Mouse (Mus musculus) midbrain, embryonic 11.5 days (tissue): ENCODE measurements around the gene Rplp2. TPM values are rescaled to one million over a fixed set of nuclear protein-coding genes. Genes with fewer than 3 reads are reported as not detected.
A peak's percentile ranks its signal among the peaks of the same experiment; 100 is the strongest.

Experiments used
- ATAC-seq: fragments of 200-750 bp; cut with Nextera tagmentation; 2 replicates; pipeline ENCODE4 v1.8.0; 2017; ENCODE audit warnings: moderate TSS enrichment, moderate library complexity; ENCODE audit not compliant: low FRiP score
- DNase-seq: peaks from one replicate; pipeline ENCODE4 v3.0.0; 2015; ENCODE audit warnings: low spot score; ENCODE audit errors: missing footprints
- H3K27ac ChIP-seq: fragments of 300-500 bp; sonication (generic); 2 replicates; pipeline ENCODE4 v1.5.1; 2014; ENCODE audit warnings: low read depth, low read length
- H3K27me3 ChIP-seq: fragments of 300-500 bp; sonication (generic); 2 replicates; pipeline ENCODE4 v1.6.1; 2014; ENCODE audit warnings: mild to moderate bottlenecking, low read length, moderate library complexity, mixed read lengths; ENCODE audit not compliant: control insufficient read depth, insufficient read depth
- H3K36me3 ChIP-seq: fragments of 300-500 bp; sonication (generic); 2 replicates; pipeline ENCODE4 v1.6.1; 2014; ENCODE audit warnings: mild to moderate bottlenecking, low read length, moderate library complexity, mixed read lengths; ENCODE audit not compliant: control insufficient read depth, insufficient read depth
- H3K4me1 ChIP-seq: fragments of 300-500 bp; sonication (generic); 2 replicates; pipeline ENCODE4 v1.6.1; 2014; ENCODE audit warnings: low read length; ENCODE audit not compliant: control insufficient read depth, insufficient read depth
- H3K4me2 ChIP-seq: fragments of 300-500 bp; sonication (generic); 2 replicates; pipeline ENCODE4 v1.6.1; 2014; ENCODE audit warnings: mild to moderate bottlenecking, moderate library complexity
- H3K4me3 ChIP-seq: fragments of 300-500 bp; sonication (generic); 2 replicates; pipeline ENCODE4 v1.5.1; 2014; ENCODE audit warnings: low read depth, low read length
- H3K9ac ChIP-seq: fragments of 300-500 bp; sonication (generic); 2 replicates; pipeline ENCODE4 v1.6.1; 2014; ENCODE audit warnings: low read length
- H3K9me3 ChIP-seq: fragments of 300-500 bp; sonication (generic); 2 replicates; pipeline ENCODE4 v1.6.1; 2016; ENCODE audit warnings: low read length; ENCODE audit not compliant: control insufficient read depth
- WGBS: fragments of 180-500 bp; shearing (Covaris S2); extraction: QIAGEN DNeasy Blood & Tissue Kit; methylation state at CpG from one replicate; pipeline ENCODE4 v1.1.7; 2014; 5-methylcytosine and 5-hydroxymethylcytosine counted together
- polyA plus RNA-seq: library from polyadenylated mRNA; unstranded; fragments of >200 nt; fragmentation: Nextera tagmentation; extraction: Ambion mirVana; gene quantifications from 2 replicates; pipeline ENCODE4 v1.2.1, GENCODE M21; 2014

Rplp2 gene
- polyA plus RNA-seq, 1 experiment from 2014 or later, result 959 TPM

DNA sequence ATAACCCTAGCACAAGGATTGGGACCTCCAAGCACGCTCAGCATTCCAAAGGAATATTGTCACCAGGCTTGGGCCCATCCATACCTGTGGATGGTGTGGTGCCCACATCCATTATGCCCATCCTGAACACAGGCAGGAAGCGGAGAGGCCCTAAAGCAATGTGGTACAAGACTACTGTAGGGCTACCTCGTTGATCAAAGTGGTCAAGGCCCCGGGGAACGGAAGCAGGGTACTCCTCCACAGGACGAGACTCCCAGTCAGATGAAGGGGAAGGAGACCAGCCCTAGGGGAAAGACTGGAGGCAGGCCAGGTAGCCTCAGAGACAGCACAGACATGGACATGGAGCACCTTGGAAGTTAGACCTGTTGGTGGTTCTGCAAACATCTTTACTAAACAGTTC, 25.6 kb downstream of the Rplp2 start:
- Histone ChIP-seq H3K27ac (no peak overlapping the region), H3K9me3 (no peaks in the 10 kb centered on the region), H3K4me3 (no peak overlapping the region), H3K9ac (no peak overlapping the region), H3K27me3 (peaks cover 8% of the 10 kb centered on the region), H3K4me1 (peaks cover 33% of the 10 kb centered on the region), H3K4me2 (no peak overlapping the region), H3K36me3 (peaks cover 8% of the 10 kb centered on the region; the same call in 1 of the 2 replicates)
- DNase-seq (no peak), ATAC-seq (no peak)
- 90% methylated on average over 6 of the region's 6 CpGs for WGBS

DNA sequence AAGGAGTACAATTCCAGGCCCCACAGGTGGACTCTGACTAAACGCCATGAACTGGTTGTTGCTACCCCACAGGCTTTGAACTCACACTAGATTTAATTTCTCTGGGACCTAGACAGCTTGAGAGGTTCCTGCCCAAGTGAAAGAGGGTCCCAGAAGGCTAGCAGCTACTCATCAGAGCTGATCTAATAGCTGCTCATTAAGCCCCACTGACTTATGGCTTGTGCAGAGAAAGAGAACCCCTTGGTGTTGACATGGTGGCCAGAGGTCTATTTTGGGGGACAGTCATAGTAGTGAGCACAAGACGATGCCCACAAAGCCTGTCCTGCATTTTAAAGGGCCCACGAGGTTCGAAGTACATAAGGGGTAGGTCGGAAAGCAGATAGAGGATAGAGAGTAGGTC, 27.0 kb downstream of the Rplp2 start:
- no peaks in the 10 kb centered on the region for H3K9me3 ChIP-seq
- H3K4me2 ChIP-seq, result peak overlapping the region; percentile 93
- no peak for ATAC-seq
- peaks cover 8% of the 10 kb centered on the region; the same call in 1 of the 2 replicates for H3K36me3 ChIP-seq
- H3K27ac ChIP-seq, result no peak overlapping the region
- peak overlapping the region; percentile 82 for H3K4me3 ChIP-seq
- peaks cover 20% of the 10 kb centered on the region for H3K4me1 ChIP-seq
- H3K9ac ChIP-seq, result peak overlapping the region; percentile 94
- peaks cover 8% of the 10 kb centered on the region for H3K27me3 ChIP-seq
- DNase-seq, result no peak
- WGBS, result 7% methylated on average over 5 of the region's 5 CpGs

DNA sequence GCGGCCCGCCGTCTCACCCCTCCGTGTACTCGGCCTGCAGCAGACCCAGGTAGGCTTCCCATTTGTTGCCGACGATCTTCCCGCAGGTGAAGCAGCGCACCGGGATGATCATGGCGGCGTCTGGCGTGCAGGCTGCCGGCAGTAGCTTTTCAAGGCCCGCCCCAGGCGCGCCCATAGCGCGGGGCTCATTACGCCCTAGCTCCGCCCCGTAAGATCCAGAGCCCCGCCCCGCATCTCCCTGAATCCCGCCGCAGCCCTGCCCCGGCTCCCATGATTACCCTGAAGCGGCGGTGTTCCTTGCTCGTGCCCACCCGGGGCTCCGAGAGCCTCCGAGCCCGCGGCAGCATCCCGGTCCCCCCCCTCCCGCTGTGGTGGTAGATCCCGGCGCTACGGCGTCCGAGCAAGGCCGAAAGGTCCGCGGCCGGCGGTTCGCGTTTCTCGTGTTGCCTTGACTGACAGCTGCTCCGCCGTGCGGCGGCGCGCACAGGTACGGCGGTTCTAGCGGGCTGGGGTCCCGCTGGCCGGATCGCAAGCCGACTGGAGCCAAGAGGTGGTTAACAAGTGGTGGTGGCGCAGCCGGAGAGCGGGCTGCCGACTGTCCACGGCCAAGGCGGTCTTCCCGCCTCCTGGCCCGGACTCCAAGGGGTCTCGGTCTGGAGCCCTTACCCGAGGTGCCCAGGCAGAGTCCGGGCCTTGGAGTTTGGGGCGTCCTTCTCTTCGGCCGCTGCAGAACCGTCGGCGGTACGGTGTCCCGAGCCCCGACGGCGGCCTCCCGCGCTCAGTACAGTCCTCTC, 28.0 kb downstream of the Rplp2 start, which contains the start of the genes Polr2l and Tspan4:
TSS of gene Polr2l (minus strand) at position 122 of the 794 bp plus-strand sequence.
TSS of gene Tspan4 (plus strand) at position 230 of the 794 bp plus-strand sequence.
- no peaks in the 10 kb centered on the region for H3K9me3 ChIP-seq
- peak within 1 kb of the TSS; percentile 67; the same call in 1 of the 2 replicates for H3K27ac ChIP-seq
- WGBS, result under 1% methylated on average over 86 of the region's 87 CpGs
- H3K4me2 ChIP-seq, result peak within 1 kb of the TSS; percentile 93
- H3K27me3 ChIP-seq, result peaks cover 8% of the 10 kb centered on the region
- peaks cover 16% of the 10 kb centered on the region for H3K4me1 ChIP-seq
- ATAC-seq (peak; percentile 86), DNase-seq (peak; percentile 99)
- peak within 1 kb of the TSS; percentile 94 for H3K9ac ChIP-seq
- peak within 1 kb of the TSS; percentile 82 for H3K4me3 ChIP-seq
- H3K36me3 ChIP-seq, result peaks cover 6% of the 10 kb centered on the region; the same call in 1 of the 2 replicates

DNA sequence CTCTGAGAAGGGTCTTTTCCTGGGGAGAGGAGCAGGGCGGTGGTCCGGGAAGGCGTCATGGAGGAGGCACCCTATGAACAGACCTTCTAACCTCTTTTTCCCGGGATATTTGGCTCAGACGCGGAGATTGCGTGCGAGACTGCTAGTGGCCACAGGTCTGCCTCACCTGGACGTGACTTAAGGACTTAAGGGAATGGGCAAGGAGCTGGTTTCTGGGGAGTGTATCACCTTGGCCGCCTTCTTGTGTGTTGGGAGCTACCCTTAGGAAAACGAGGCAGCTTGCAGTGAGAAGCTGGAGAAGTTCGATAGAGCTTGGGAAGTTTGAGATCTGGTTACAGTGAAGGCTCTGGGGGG, 28.6 kb downstream of the Rplp2 start:
- H3K9ac ChIP-seq, result peak overlapping the region; percentile 94
- peaks cover 16% of the 10 kb centered on the region for H3K4me1 ChIP-seq
- H3K9me3 ChIP-seq, result no peaks in the 10 kb centered on the region
- peaks cover 6% of the 10 kb centered on the region; the same call in 1 of the 2 replicates for H3K36me3 ChIP-seq
- WGBS, result 4% methylated on average over 12 of the region's 12 CpGs
- no peak overlapping the region for H3K27ac ChIP-seq
- peak overlapping the region; percentile 82 for H3K4me3 ChIP-seq
- H3K27me3 ChIP-seq, result peaks cover 8% of the 10 kb centered on the region
- ATAC-seq (no peak), DNase-seq (peak; percentile 89)
- H3K4me2 ChIP-seq, result peak overlapping the region; percentile 93

DNA sequence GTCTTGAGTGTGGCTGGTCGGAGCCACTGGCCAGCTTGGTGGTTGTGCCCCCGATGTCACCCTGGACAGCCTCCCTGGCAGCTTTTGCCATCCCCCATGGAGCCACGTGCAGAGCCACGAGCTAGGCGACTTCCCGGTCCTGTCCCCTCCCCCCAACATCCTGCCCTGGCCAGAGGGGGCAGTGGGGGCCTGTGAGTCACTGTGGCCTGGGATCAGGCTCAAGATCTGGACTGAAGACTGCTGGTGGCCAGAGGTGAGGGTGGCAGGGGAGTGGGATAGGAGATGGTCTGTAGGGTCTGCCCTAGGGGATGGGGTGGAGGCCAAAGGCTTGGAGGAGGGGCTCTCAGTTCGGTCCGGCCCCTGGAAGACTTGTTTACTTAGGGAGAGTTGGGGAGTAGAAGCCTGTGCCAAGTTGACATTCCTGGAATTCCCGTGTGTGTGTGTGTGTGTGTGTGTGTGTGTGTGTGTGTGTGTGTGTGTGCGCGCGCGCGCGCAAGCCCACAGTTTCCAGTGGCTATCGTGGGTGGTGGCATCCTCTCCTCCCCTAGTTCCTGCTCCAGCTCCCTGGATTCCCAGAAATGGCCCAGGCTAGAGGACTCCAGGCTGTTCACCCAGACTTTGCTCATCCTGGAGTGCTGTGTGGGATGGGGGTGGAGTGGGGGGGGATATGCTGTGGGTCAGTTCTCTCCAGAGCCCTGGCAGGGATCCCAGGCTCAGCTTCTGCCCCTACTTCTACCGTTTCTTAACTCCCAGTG, 29.2 kb downstream of the Rplp2 start:
- peaks cover 20% of the 10 kb centered on the region for H3K4me1 ChIP-seq

DNA sequence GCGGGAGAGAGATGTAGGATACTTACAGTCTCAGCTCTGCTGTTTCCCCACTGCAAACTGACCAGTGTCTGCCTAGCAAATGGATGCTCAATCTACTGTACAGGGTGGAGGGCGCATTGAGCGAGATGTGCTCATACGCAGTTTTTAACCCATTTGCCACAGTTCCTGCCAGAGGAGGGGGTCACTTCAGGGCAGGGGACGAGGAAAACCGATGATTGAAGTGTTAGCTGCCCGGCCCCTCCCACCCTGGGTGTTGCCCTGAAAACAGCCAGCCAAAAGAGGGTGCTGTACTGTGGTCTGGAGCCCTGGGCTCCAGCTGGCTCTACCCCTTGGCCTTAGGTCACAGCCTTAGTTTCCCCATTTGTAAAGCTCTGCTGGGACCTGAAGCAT, 29.8 kb downstream of the Rplp2 start:
- no peak overlapping the region for H3K4me2 ChIP-seq
- H3K4me3 ChIP-seq, result no peak overlapping the region
- peaks cover 8% of the 10 kb centered on the region for H3K27me3 ChIP-seq
- H3K9me3 ChIP-seq, result no peaks in the 10 kb centered on the region
- ATAC-seq, result no peak
- no peak overlapping the region for H3K9ac ChIP-seq
- no peak for DNase-seq
- H3K4me1 ChIP-seq, result peaks cover 20% of the 10 kb centered on the region
- H3K36me3 ChIP-seq, result peaks cover 6% of the 10 kb centered on the region; the same call in 1 of the 2 replicates
- WGBS, result 25% methylated on average over 7 of the region's 7 CpGs
- H3K27ac ChIP-seq, result no peak overlapping the region

More for the DNA sequence above, 29.2 kb downstream of the Rplp2 start:
- Histone ChIP-seq H3K4me3 (no peak overlapping the region), H3K27ac (no peak overlapping the region), H3K4me2 (peak overlapping the region; percentile 24), H3K9me3 (no peaks in the 10 kb centered on the region), H3K9ac (no peak overlapping the region), H3K36me3 (peaks cover 6% of the 10 kb centered on the region; the same call in 1 of the 2 replicates), H3K27me3 (peaks cover 8% of the 10 kb centered on the region)
- whole genome bisulfite sequencing, result 2% methylated on average over 14 of the region's 17 CpGs
- ATAC-seq (peak; percentile 39), DNase-seq (peak; percentile 86)

DNA sequence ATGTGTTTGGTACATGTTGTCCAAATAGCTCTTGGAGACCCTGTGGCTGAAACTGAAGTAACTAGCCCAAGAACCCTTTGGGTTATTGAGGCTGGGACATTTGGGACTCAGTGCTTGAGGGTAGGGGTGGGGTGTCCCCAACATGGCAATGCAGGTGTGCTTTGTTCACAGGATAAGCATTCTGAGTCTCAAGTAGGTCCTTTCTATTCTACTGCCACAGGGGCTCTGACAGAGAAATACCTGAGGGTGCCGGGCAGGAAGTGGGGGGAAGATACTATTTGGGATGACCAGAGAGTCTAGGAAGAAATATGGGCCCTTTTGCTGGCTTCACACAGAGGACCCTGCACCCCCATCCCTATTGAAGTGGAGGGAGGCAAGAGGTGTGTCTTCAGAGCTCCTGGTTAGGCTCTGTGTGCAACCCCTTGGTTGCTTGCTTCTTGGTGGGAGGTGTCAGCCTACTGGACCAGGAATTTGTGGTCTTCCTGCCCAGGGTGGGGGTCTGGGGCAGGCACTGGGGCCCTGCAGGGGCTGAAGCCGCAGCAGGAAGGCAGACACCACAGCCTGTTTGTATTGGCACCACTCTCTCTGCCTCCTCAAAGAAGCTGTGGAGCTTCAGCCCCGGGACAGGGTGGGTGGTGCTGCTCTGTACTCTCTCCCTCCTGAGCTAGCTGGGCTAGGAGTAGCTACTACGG, 30.6 kb downstream of the Rplp2 start:
- 67% methylated on average over 4 of the region's 4 CpGs for WGBS
- Histone ChIP-seq H3K4me1 (peaks cover 25% of the 10 kb centered on the region), H3K4me2 (no peak overlapping the region), H3K4me3 (no peak overlapping the region), H3K36me3 (peaks cover under 1% of the 10 kb centered on the region; the same call in 1 of the 2 replicates), H3K27me3 (peaks cover 15% of the 10 kb centered on the region), H3K9me3 (no peaks in the 10 kb centered on the region), H3K9ac (no peak overlapping the region), H3K27ac (no peak overlapping the region)
- DNase-seq (no peak), ATAC-seq (no peak)

DNA sequence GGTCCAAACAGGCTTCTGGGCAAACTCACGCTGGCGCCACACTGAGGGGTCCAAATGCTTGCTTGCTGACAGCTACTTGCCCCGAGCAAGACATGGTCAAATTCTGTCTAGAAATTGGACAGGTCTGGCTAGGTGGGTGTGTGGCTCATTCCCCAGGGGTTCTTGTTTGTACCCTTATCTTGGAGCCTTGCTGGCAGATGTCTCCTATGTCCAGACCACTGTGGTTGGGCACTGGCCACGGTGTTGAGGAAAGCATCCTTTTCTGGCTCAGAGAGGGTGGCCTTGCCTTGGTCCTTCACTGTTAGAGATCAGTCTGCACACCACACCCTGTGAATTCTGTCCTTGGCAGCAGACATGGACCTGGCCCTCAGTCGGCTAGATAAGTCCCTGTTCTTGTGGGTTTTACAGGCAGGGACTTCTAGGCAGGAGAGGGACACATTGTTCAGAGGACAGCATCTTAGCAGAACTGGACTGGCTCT, 31.1 kb downstream of the Rplp2 start:
- peaks cover 26% of the 10 kb centered on the region for H3K4me1 ChIP-seq
- ATAC-seq, result no peak
- WGBS, result 81% methylated on average over 5 of the region's 5 CpGs

More for the DNA sequence above, 31.1 kb downstream of the Rplp2 start:
- Histone ChIP-seq H3K36me3 (no peaks in the 10 kb centered on the region), H3K9me3 (no peaks in the 10 kb centered on the region), H3K9ac (no peak overlapping the region), H3K4me2 (no peak overlapping the region), H3K27ac (no peak overlapping the region), H3K4me3 (no peak overlapping the region), H3K27me3 (peaks cover 19% of the 10 kb centered on the region)
- no peak for DNase-seq
